Mouse (Mus musculus) CH12.LX (cell line): Measurements from ENCODE around the gene Mars2. TPM values are rescaled to one million over a fixed set of nuclear protein-coding genes. Genes with fewer than 3 reads are reported as not detected.

ENCODE experiments used
- DNase-seq: peaks from one replicate; pipeline ENCODE4 v3.0.0-alpha.2; 2013; ENCODE audit errors: extremely low read depth
- H3K27ac ChIP-seq: 2 replicates; pipeline ENCODE4 v1.5.1; 2012; ENCODE audit warnings: low read depth, mild to moderate bottlenecking, control low read depth, moderate library complexity; ENCODE audit not compliant: insufficient read depth
- H3K27me3 ChIP-seq: replicated peaks from 2 replicates; pipeline ENCODE3; 2012; ENCODE audit warnings: inconsistent platforms
- H3K36me3 ChIP-seq, 2 experiments: replicated peaks in 1 of 2; 2 replicates each; pipeline versions ENCODE3 to v1.6.1; 2012; ENCODE audit warnings: inconsistent platforms in 1 of 2, low read length in 1 of 2, mild to moderate bottlenecking in 1 of 2, mixed read lengths in 1 of 2, moderate library complexity in 1 of 2; ENCODE audit not compliant: control insufficient read depth in 1 of 2, insufficient read depth in 1 of 2
- H3K4me1 ChIP-seq, 2 experiments: 2 replicates each; pipeline ENCODE4 v1.6.1; 2012; ENCODE audit warnings: inconsistent platforms in 1 of 2, moderate library complexity in 1 of 2; ENCODE audit not compliant: insufficient read depth in 2 of 2, control insufficient read depth in 1 of 2
- H3K4me2 ChIP-seq: 2 replicates; pipeline ENCODE4 v1.6.1; 2012; ENCODE audit warnings: low read depth, mild to moderate bottlenecking, control low read depth; ENCODE audit not compliant: poor library complexity, insufficient read depth, severe bottlenecking
- H3K4me3 ChIP-seq, 3 experiments: fragments of 150-350 bp in 1 of 3; sonication (generic) in 1 of 3; replicated peaks in 1 of 3; 2 replicates each; pipeline versions ENCODE3 to v1.5.1; 2011 to 2012; ENCODE audit warnings: low read depth in 2 of 3, low read length in 2 of 3, mild to moderate bottlenecking in 2 of 3, moderate library complexity in 2 of 3, control low read depth in 1 of 3, improper control_type of control experiment in 1 of 3, inconsistent platforms in 1 of 3, mixed read lengths in 1 of 3; ENCODE audit not compliant: poor library complexity in 1 of 3
- H3K79me2 ChIP-seq: replicated peaks from 2 replicates; pipeline ENCODE4 v1.6.1; 2012; ENCODE audit warnings: mild to moderate bottlenecking, moderate library complexity; ENCODE audit not compliant: control insufficient read depth, poor library complexity, insufficient read depth, severe bottlenecking; ENCODE audit errors: extremely low read depth
- H3K9ac ChIP-seq: 2 replicates; pipeline ENCODE4 v1.6.1; 2012; ENCODE audit warnings: low read depth, mild to moderate bottlenecking, control low read depth, moderate library complexity; ENCODE audit not compliant: insufficient read depth
- H3K9me3 ChIP-seq: replicated peaks from 2 replicates; pipeline ENCODE3; 2012; ENCODE audit warnings: low read length, inconsistent platforms, mixed read lengths
- BHLHE40 ChIP-seq: IDR thresholded peaks from 2 replicates; pipeline ENCODE4 v1.6.1; 2011; ENCODE audit warnings: mild to moderate bottlenecking, low read depth, low read length, improper control_type of control experiment
- CHD2 ChIP-seq: IDR thresholded peaks from 2 replicates; pipeline ENCODE4 v1.6.1; 2011; ENCODE audit warnings: low read length, improper control_type of control experiment
- CTCF ChIP-seq, 2 experiments: IDR thresholded peaks in 1 of 2; conservative IDR thresholded peaks in 1 of 2; 2 replicates each; pipeline ENCODE4 v1.5.1; 2011 to 2012; ENCODE audit warnings: low read depth in 2 of 2, low read length in 2 of 2, improper control_type of control experiment in 1 of 2, inconsistent platforms in 1 of 2, mild to moderate bottlenecking in 1 of 2, moderate library complexity in 1 of 2
- HCFC1 ChIP-seq: IDR thresholded peaks from 2 replicates; pipeline ENCODE4 v1.6.1; 2012; ENCODE audit warnings: low read depth, mild to moderate bottlenecking, inconsistent platforms, low read length, improper control_type of control experiment
- MAX ChIP-seq: IDR thresholded peaks from 2 replicates; pipeline ENCODE4 v1.6.1; 2011; ENCODE audit warnings: low read length, improper control_type of control experiment
- MAZ ChIP-seq: IDR thresholded peaks from 2 replicates; pipeline ENCODE4 v1.6.1; 2012; ENCODE audit warnings: low read depth, mild to moderate bottlenecking, inconsistent platforms, low read length, improper control_type of control experiment, moderate library complexity
- MEF2A ChIP-seq: IDR thresholded peaks from 2 replicates; pipeline ENCODE4 v1.6.1; 2014; ENCODE audit warnings: low read depth, mild to moderate bottlenecking, inconsistent platforms, low read length, improper control_type of control experiment, borderline replicate concordance
- MXI1 ChIP-seq: IDR thresholded peaks from 2 replicates; pipeline ENCODE4 v1.6.1; 2011; ENCODE audit warnings: mild to moderate bottlenecking, low read depth, low read length, improper control_type of control experiment
- MYC ChIP-seq: IDR thresholded peaks from 2 replicates; pipeline ENCODE4 v1.6.1; 2011; ENCODE audit warnings: low read depth, mild to moderate bottlenecking, improper control_type of control experiment, low read length
- NELFE ChIP-seq: IDR thresholded peaks from 2 replicates; pipeline ENCODE4 v1.6.1; 2011; ENCODE audit warnings: low read depth, low read length, improper control_type of control experiment
- NRF1 ChIP-seq: IDR thresholded peaks from 2 replicates; pipeline ENCODE4 v1.6.1; 2014; ENCODE audit warnings: low read depth, mild to moderate bottlenecking, inconsistent platforms, low read length, improper control_type of control experiment, moderate library complexity
- PAX5 ChIP-seq: IDR thresholded peaks from 2 replicates; pipeline ENCODE4 v1.6.1; 2012; ENCODE audit warnings: low read length, inconsistent platforms, mixed read lengths
- POLR2AphosphoS2 ChIP-seq: IDR thresholded peaks from 2 replicates; pipeline ENCODE4 v1.6.1; 2011; ENCODE audit warnings: low read depth, low read length, improper control_type of control experiment
- RAD21 ChIP-seq: IDR thresholded peaks from 2 replicates; pipeline ENCODE4 v1.6.1; 2011; ENCODE audit warnings: low read depth, mild to moderate bottlenecking, low read length, improper control_type of control experiment, moderate library complexity
- SMC3 ChIP-seq: IDR thresholded peaks from 2 replicates; pipeline ENCODE4 v1.6.1; 2011; ENCODE audit warnings: low read depth, low read length, improper control_type of control experiment
- TCF12 ChIP-seq: IDR thresholded peaks from 2 replicates; pipeline ENCODE4 v1.6.1; 2014; ENCODE audit warnings: low read depth, mild to moderate bottlenecking, inconsistent platforms, low read length, improper control_type of control experiment
- ZKSCAN1 ChIP-seq: IDR thresholded peaks from 2 replicates; pipeline ENCODE4 v1.6.1; 2012; ENCODE audit warnings: low read depth, inconsistent platforms, low read length, improper control_type of control experiment, borderline replicate concordance
- ZNF384 ChIP-seq: IDR thresholded peaks from 2 replicates; pipeline ENCODE4 v1.6.1; 2012; ENCODE audit warnings: low read depth, low read length, improper control_type of control experiment, inconsistent platforms
- dilution Hi-C: fragments of 300-500 bp; cut with MboI; formaldehyde crosslinking; loops from 2 replicates; pipeline ENCODE4 v1.14.3; 2020; ENCODE audit warnings: low sequenced_read_pairs; ENCODE audit not compliant: extremely low pct_unique_long_range_greater_than_20kb, extremely low pct_ligation_motif_present
- in situ Hi-C: fragments of 300-500 bp; cut with MboI; formaldehyde crosslinking; loops from 3 replicates; pipeline ENCODE4 v1.14.3; 2019; ENCODE audit warnings: low sequenced_read_pairs, low pct_ligation_motif_present, low pct_unique_long_range_greater_than_20kb, mixed read lengths
- polyA plus RNA-seq: library from polyadenylated mRNA; unstranded; fragments of >175 nt; gene quantifications from 2 replicates; pipeline ENCODE4 v1.2.1, GENCODE M21; 2012; ENCODE audit warnings: low read depth; ENCODE audit not compliant: insufficient read length
- total RNA-seq, 2 experiments: library from RNA; depleted of rRNA; stranded (reverse); fragments of 300-350 nt in 1 of 2; fragments of >200 nt in 1 of 2; gene quantifications; 2 replicates each; pipeline ENCODE4 v1.2.3; 2012 to 2014

Gene Mars2
- total and polyA plus RNA-seq, 3 experiments = 3.7 to 5.6 (median 4.5) TPM

GRCm38 (mm10) chr1:55238496-55238895, 1.5 kb downstream of the Mars2 start:
- no peak overlapping the region for H3K27ac ChIP-seq
- no peak for TF ChIP-seq ZKSCAN1
- TF ChIP-seq MAX = no peak
- TF ChIP-seq MEF2A = no peak
- no peak for TF ChIP-seq NELFE
- no peak for TF ChIP-seq MXI1
- TF ChIP-seq CHD2 = no peak
- TF ChIP-seq HCFC1 = no peak
- TF ChIP-seq POLR2AphosphoS2 = no peak
- TF ChIP-seq CTCF (conservative IDR thresholded peaks at IDR 0.05 in 1 of 2, IDR thresholded peaks at IDR 0.05 in 1 of 2; ENCODE audit: low read depth in 2 of 2, low read length in 2 of 2) = no peak
- no peak for TF ChIP-seq RAD21
- no peak for TF ChIP-seq TCF12
- TF ChIP-seq MAZ = no peak
- no peak for TF ChIP-seq PAX5
- no peak for TF ChIP-seq BHLHE40
- TF ChIP-seq, all 38 proteins: peak for 0
- H3K27me3 ChIP-seq = no peaks in the 10 kb centered on the region
- peak overlapping the region; percentile 56 for H3K9ac ChIP-seq
- DNase-seq = peak; percentile 15
- peak overlapping the region; percentile 83 for H3K4me2 ChIP-seq
- peaks cover 44% of the 10 kb centered on the region for H3K79me2 ChIP-seq
- dilution Hi-C loops (no loop called here), in situ Hi-C loops (no loop called here)
- peaks cover 0 to 38% of the 10 kb centered on the region in 2 experiments; a peak in 2 of 4 replicates for H3K4me1 ChIP-seq
- H3K9me3 ChIP-seq = no peaks in the 10 kb centered on the region
- H3K36me3 ChIP-seq = peaks cover 0 to 32% of the 10 kb centered on the region in 2 experiments
- peak overlapping the region; percentile 77 to 97 (median 89) for H3K4me3 ChIP-seq

GRCm38 (mm10) chr1:55239237-55239636, 2.3 kb downstream of the Mars2 start:
- Histone ChIP-seq H3K79me2 (peaks cover 46% of the 10 kb centered on the region), H3K27ac (no peak overlapping the region), H3K4me2 (peak overlapping the region; percentile 83), H3K27me3 (no peaks in the 10 kb centered on the region), H3K4me3 (peak overlapping the region in 2 of 3 experiments; percentile 89 to 97), H3K9me3 (peaks cover 2% of the 10 kb centered on the region), H3K9ac (peak overlapping the region; percentile 56; the same call in 1 of the 2 replicates), H3K36me3 (peaks cover 0 to 37% of the 10 kb centered on the region in 2 experiments), H3K4me1 (peaks cover 0 to 38% of the 10 kb centered on the region in 2 experiments; a peak in 2 of 4 replicates)
- DNase-seq = peak; percentile 77
- in situ Hi-C loops = no loop called here
- dilution Hi-C loops = no loop called here
- TF ChIP-seq CTCF (conservative IDR thresholded peaks at IDR 0.05 in 1 of 2, IDR thresholded peaks at IDR 0.05 in 1 of 2; ENCODE audit: low read depth in 2 of 2, low read length in 2 of 2) = peak; percentile 51 to 83; a peak in 3 of 4 replicates
- TF ChIP-seq SMC3 = peak; percentile 66
- TF ChIP-seq PAX5 = no peak
- peak; percentile 83 for TF ChIP-seq RAD21
- 0 out of 2 replicates have a peak, but pooled peaks have one; percentile 46 for TF ChIP-seq MYC
- TF ChIP-seq ZNF384 = peak; percentile 61
- no peak for TF ChIP-seq NRF1
